In genomic region chr4:122944408-122944807, GRCm38 (mm10) we compare ENCODE assay signal across 8 mouse cellular contexts. TPM values are rescaled to one million over a fixed set of nuclear protein-coding genes. Genes with fewer than 3 reads are reported as not detected.
DNase-seq lines count a peak whose midpoint lies in the region; ATAC-seq and TF ChIP-seq lines count a peak whose summit lies in the region.

No protein-coding gene starts in this region.

- H3K9me3 ChIP-seq in hindbrain, embryonic 10.5 days, result no peaks in the 10 kb centered on the region
- H3K9me3 ChIP-seq in hindbrain, embryonic 13.5 days, result no peaks in the 10 kb centered on the region
- no peaks in the 10 kb centered on the region for H3K9me3 ChIP-seq in E14TG2a.4 (ENCODE audit: low read length)
- H3K9me3 ChIP-seq in embryonic facial prominence, embryonic 11.5 days (replicated peaks; ENCODE audit: control insufficient read depth, low read length), result no peaks in the 10 kb centered on the region

- no peaks in the 10 kb centered on the region for H3K4me1 ChIP-seq in hindbrain, embryonic 10.5 days (replicated peaks)
- no peaks in the 10 kb centered on the region for H3K4me1 ChIP-seq in hindbrain, embryonic 13.5 days (replicated peaks)
- H3K4me1 ChIP-seq in E14TG2a.4 (replicated peaks; ENCODE audit: low read depth, low read length), result no peaks in the 10 kb centered on the region; the same call in 1 of the 2 replicates
- no peaks in the 10 kb centered on the region for H3K4me1 ChIP-seq in embryonic facial prominence, embryonic 11.5 days (ENCODE audit: control insufficient read depth, insufficient read depth, low read length)

- no peak overlapping the region for H3K4me3 ChIP-seq in hindbrain, embryonic 10.5 days
- no peak overlapping the region for H3K4me3 ChIP-seq in hindbrain, embryonic 13.5 days
- H3K4me3 ChIP-seq in E14TG2a.4 (replicated peaks; ENCODE audit: low read length), result no peak overlapping the region
- H3K4me3 ChIP-seq in embryonic facial prominence, embryonic 11.5 days (ENCODE audit: low read depth, low read length), result no peak overlapping the region

- no peaks in the 10 kb centered on the region for H3K27me3 ChIP-seq in hindbrain, embryonic 10.5 days (ENCODE audit: insufficient read depth, poor library complexity, severe bottlenecking)
- H3K27me3 ChIP-seq in hindbrain, embryonic 13.5 days, result no peaks in the 10 kb centered on the region
- H3K27me3 ChIP-seq in E14TG2a.4 (ENCODE audit: insufficient read depth, low read length), result peaks cover 32% of the 10 kb centered on the region
- H3K27me3 ChIP-seq in embryonic facial prominence, embryonic 11.5 days (ENCODE audit: control insufficient read depth, insufficient read depth, low read length), result no peaks in the 10 kb centered on the region

- H3K36me3 ChIP-seq in hindbrain, embryonic 10.5 days, result peaks cover 64% of the 10 kb centered on the region
- peaks cover 12% of the 10 kb centered on the region for H3K36me3 ChIP-seq in hindbrain, embryonic 13.5 days
- no peaks in the 10 kb centered on the region for H3K36me3 ChIP-seq in E14TG2a.4 (ENCODE audit: insufficient read depth, low read length)
- no peaks in the 10 kb centered on the region for H3K36me3 ChIP-seq in embryonic facial prominence, embryonic 11.5 days (replicated peaks; ENCODE audit: control insufficient read depth, insufficient read depth, low read depth, low read length)

- no peak for ATAC-seq in hindbrain, embryonic 13.5 days (ENCODE audit: low FRiP score)
- peak; percentile 29; the same call in 1 of the 2 replicates for ATAC-seq in embryonic facial prominence, embryonic 11.5 days (replicated peaks; ENCODE audit: insufficient number of reproducible peaks, low FRiP score, low TSS enrichment, low read depth)

- peak; percentile 46 for DNase-seq in hindbrain, embryonic 10.5 days (ENCODE audit: low spot score)
- DNase-seq in embryonic facial prominence, embryonic 11.5 days (ENCODE audit: low spot score), result peak; percentile 80
- peak; percentile 40 to 48 for DNase-seq in kidney, postnatal 4 days
- peak; percentile 74 for DNase-seq in retina, embryonic 14.5 days (ENCODE audit: low spot score)
- no peak for DNase-seq in left cerebral cortex, adult 8-10 months (ENCODE audit: low spot score in 2 of 2)
- no peak for DNase-seq in gastrocnemius, postnatal 10 days

- no peak overlapping the region for H3K27ac ChIP-seq in hindbrain, embryonic 10.5 days
- H3K27ac ChIP-seq in hindbrain, embryonic 13.5 days, result no peak overlapping the region
- no peak overlapping the region for H3K27ac ChIP-seq in embryonic facial prominence, embryonic 11.5 days (replicated peaks; ENCODE audit: low read depth, low read length)

- TF ChIP-seq CTCF in E14TG2a.4 (conservative IDR thresholded peaks at IDR 0.05; ENCODE audit: low read length), result peak; percentile 63

- no peak overlapping the region for H3K4me2 ChIP-seq in hindbrain, embryonic 13.5 days
- H3K4me2 ChIP-seq in embryonic facial prominence, embryonic 11.5 days (ENCODE audit: low read depth, low read length), result no peak overlapping the region

- no peak overlapping the region for H3K9ac ChIP-seq in hindbrain, embryonic 13.5 days
- no peak overlapping the region for H3K9ac ChIP-seq in embryonic facial prominence, embryonic 11.5 days (replicated peaks; ENCODE audit: low read length)

- 29% methylated on average over 4 of the region's 4 CpGs for WGBS in hindbrain, embryonic 10.5 days
- WGBS in hindbrain, embryonic 13.5 days, result 28% methylated on average over 4 of the region's 4 CpGs
- 21% methylated on average over 4 of the region's 4 CpGs for whole genome bisulfite sequencing in embryonic facial prominence, embryonic 11.5 days

RNA-seq across cellular contexts. Expression of gene Mfsd2a, which starts 16.6 kb away (rescaled TPM):
- 26.8 and 28.9 TPM in 2 replicates for polyA plus RNA-seq in hindbrain, embryonic 10.5 days (2016; fragmentation: Nextera tagmentation; extraction: Ambion mirVana)
- 29.6 and 36.7 TPM in 2 replicates for polyA plus RNA-seq in hindbrain, embryonic 13.5 days (2015; fragmentation: Nextera tagmentation; extraction: Ambion mirVana)
- polyA plus RNA-seq in embryonic facial prominence, embryonic 11.5 days (2014; fragmentation: Nextera tagmentation; extraction: Ambion mirVana), result 8.2 and 8.7 TPM in 2 replicates
- total RNA-seq in left cerebral cortex, adult 8-10 months (2022), result 10 to 100 TPM; 16.4 to 24.8 (median 20.1) TPM
- total RNA-seq in gastrocnemius, postnatal 10 days (2021), result 1 to 10 TPM in 1 of 2 experiments, under 1 TPM in 1; 0.36 to 1.2 TPM

RNA-seq across cellular contexts. Expression of gene Mycl, which starts 51.0 kb away (rescaled TPM):
- 74.1 and 82.3 TPM in 2 replicates for polyA plus RNA-seq in hindbrain, embryonic 10.5 days (2016; fragmentation: Nextera tagmentation; extraction: Ambion mirVana)
- polyA plus RNA-seq in hindbrain, embryonic 13.5 days (2015; fragmentation: Nextera tagmentation; extraction: Ambion mirVana), result 75.9 and 77.3 TPM in 2 replicates
- polyA plus RNA-seq in embryonic facial prominence, embryonic 11.5 days (2014; fragmentation: Nextera tagmentation; extraction: Ambion mirVana), result 40.0 and 46.3 TPM in 2 replicates
- 10 to 100 TPM; 12.1 to 13.1 (median 12.4) TPM for total RNA-seq in left cerebral cortex, adult 8-10 months (2022)
- total RNA-seq in gastrocnemius, postnatal 10 days (2021), result 1 to 10 TPM; 4.4 to 5.8 TPM

RNA-seq across cellular contexts. Expression of gene Cap1, which starts 58.6 kb away (rescaled TPM):
- 66.8 and 79.3 TPM in 2 replicates for polyA plus RNA-seq in hindbrain, embryonic 10.5 days (2016; fragmentation: Nextera tagmentation; extraction: Ambion mirVana)
- polyA plus RNA-seq in hindbrain, embryonic 13.5 days (2015; fragmentation: Nextera tagmentation; extraction: Ambion mirVana), result 76.0 and 82.5 TPM in 2 replicates
- polyA plus RNA-seq in embryonic facial prominence, embryonic 11.5 days (2014; fragmentation: Nextera tagmentation; extraction: Ambion mirVana), result 68.8 and 70.1 TPM in 2 replicates
- total RNA-seq in left cerebral cortex, adult 8-10 months (2022), result 100 to 1,000 TPM; 300 to 310 (median 302) TPM
- total RNA-seq in gastrocnemius, postnatal 10 days (2021), result 10 to 100 TPM; 46.1 to 64.2 TPM

Comparison
In these comparisons a context has a peak if more than half of its experiments do, and no peak if none do; other contexts are left out.
1. DNase-seq: peak in hindbrain, embryonic 10.5 days (single experiment), embryonic facial prominence, embryonic 11.5 days (single experiment), kidney, postnatal 4 days (2 of 2) and retina, embryonic 14.5 days (single experiment); none in left cerebral cortex, adult 8-10 months (0 of 2) and gastrocnemius, postnatal 10 days (single experiment).